Mouse (Mus musculus) stomach, postnatal 0 days (tissue): Measurements from ENCODE around the gene Oxgr1.
A peak's percentile ranks its signal among the peaks of the same experiment; 100 is the strongest.

Source experiments
- CTCF ChIP-seq: IDR thresholded peaks from 2 replicates; pipeline ENCODE4 v1.5.1; 2016; ENCODE audit warnings: antibody characterized with exemption, low read depth, mild to moderate bottlenecking, moderate library complexity
- EP300 ChIP-seq: optimal IDR thresholded peaks from 2 replicates; pipeline ENCODE3; 2016; ENCODE audit warnings: antibody characterized with exemption

- TF ChIP-seq CTCF (peak; percentile 82), EP300 (no peak)
Measured at GRCm38 (mm10) chr14:120076192-120076591, 34.0 kb upstream of the Oxgr1 start.
